9 mouse cellular contexts compared by ENCODE assay signal in the genomic region with DNA sequence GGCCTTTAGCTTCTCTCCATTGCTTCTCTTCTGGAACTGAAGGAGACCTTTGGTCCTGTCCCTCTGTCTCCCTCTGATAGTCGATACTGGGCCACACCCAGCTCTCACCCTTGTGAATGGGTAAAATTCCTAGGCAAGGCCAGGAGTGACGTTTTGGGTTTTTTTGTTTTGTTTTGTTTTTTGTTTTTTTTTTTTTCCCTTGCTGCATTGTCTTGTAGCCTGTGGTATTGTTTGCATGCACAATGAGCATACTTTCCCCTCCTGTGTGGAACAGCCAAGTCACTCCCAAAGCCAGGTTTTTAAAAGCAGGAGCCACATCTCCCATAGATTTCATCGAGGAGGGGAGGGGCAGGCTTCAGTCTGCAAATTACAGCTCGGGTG. TPM values are rescaled to one million over a fixed set of nuclear protein-coding genes. Genes with fewer than 3 reads are reported as not detected.
DNase-seq lines count a peak whose midpoint lies in the region; ATAC-seq and TF ChIP-seq lines count a peak whose summit lies in the region.
"Had no signal": no experiment of that assay in that cellular context is flagged by ENCODE, and none has a peak within 500 bp of the region (broad histone marks: within the 10 kb centered on the region; RNA-seq: fewer than 3 reads in every experiment).

No protein-coding gene starts in this region.

- peak overlapping the region; percentile 16; the same call in 1 of the 2 replicates for H3K4me2 ChIP-seq in lung, embryonic 15.5 days
- H3K4me2 ChIP-seq in hindbrain, embryonic 13.5 days: peak overlapping the region; percentile 42

- no peak for TF ChIP-seq CTCF in heart, adult 2 months (IDR thresholded peaks at IDR 0.05)
- TF ChIP-seq CTCF in small intestine, adult 2 months (IDR thresholded peaks at IDR 0.05; ENCODE audit: extremely low read depth, insufficient read length, insufficient replicate concordance, low read depth, low read length): no peak

- intact Hi-C loops in heart, adult 2 months (cut with DNase I): loop anchor here (1.0 to 5.0 kb wide), 3 partner anchors 36 to 152 kb away; no protein-coding TSS in a partner anchor
- intact Hi-C loops in heart, postnatal 36 days (cut with DNase I): loop anchor here (2.0 to 5.0 kb wide), 2 partner anchors 43 to 73 kb away; no protein-coding TSS in a partner anchor

- no peaks in the 10 kb centered on the region for H3K27me3 ChIP-seq in heart, adult 2 months (ENCODE audit: control insufficient read depth, insufficient read depth, low read length)
- H3K27me3 ChIP-seq in lung, embryonic 15.5 days: no peaks in the 10 kb centered on the region
- H3K27me3 ChIP-seq in hindbrain, embryonic 13.5 days: 0 out of 2 replicates have a peak, but pooled peaks cover 2% of the 10 kb centered on the region
- no peaks in the 10 kb centered on the region; the same call in 1 of the 2 replicates for H3K27me3 ChIP-seq in small intestine, adult 2 months (ENCODE audit: control insufficient read depth, insufficient read depth, low read length)

- DNase-seq in heart, adult 2 months: no peak
- no peak for DNase-seq in heart, postnatal 36 days
- DNase-seq in lung, postnatal 36 days: no peak
- DNase-seq in adrenal gland, adult (ENCODE audit: inconsistent age in 2 of 2, low spot score in 1 of 2): no peak
- DNase-seq in cerebellum, adult 11-12 months: no peak

- H3K36me3 ChIP-seq in heart, adult 2 months (ENCODE audit: control insufficient read depth, insufficient read depth, low read length): no peaks in the 10 kb centered on the region
- H3K36me3 ChIP-seq in lung, embryonic 15.5 days: no peaks in the 10 kb centered on the region
- H3K36me3 ChIP-seq in hindbrain, embryonic 13.5 days: no peaks in the 10 kb centered on the region
- no peaks in the 10 kb centered on the region for H3K36me3 ChIP-seq in small intestine, adult 2 months (ENCODE audit: control insufficient read depth, insufficient read depth, low read length)

- peaks cover 19% of the 10 kb centered on the region for H3K4me1 ChIP-seq in heart, adult 2 months (ENCODE audit: control insufficient read depth, insufficient read depth, low read length)
- H3K4me1 ChIP-seq in lung, embryonic 15.5 days: peaks cover 9% of the 10 kb centered on the region
- peaks cover 11% of the 10 kb centered on the region for H3K4me1 ChIP-seq in hindbrain, embryonic 13.5 days (replicated peaks)
- no peaks in the 10 kb centered on the region; the same call in 1 of the 2 replicates for H3K4me1 ChIP-seq in small intestine, adult 2 months (ENCODE audit: control insufficient read depth, insufficient read depth, insufficient read length, low read length)

- no peak for TF ChIP-seq POLR2A in heart, adult 2 months (IDR thresholded peaks at IDR 0.05; ENCODE audit: insufficient read depth, low read depth, low read length)
- no peak for TF ChIP-seq POLR2A in small intestine, adult 2 months (IDR thresholded peaks at IDR 0.05; ENCODE audit: low read depth, low read length)

- no peak for TF ChIP-seq EP300 in heart, adult 2 months (IDR thresholded peaks at IDR 0.05; ENCODE audit: insufficient read depth, low read depth, low read length)

- peak overlapping the region; percentile 90 for H3K27ac ChIP-seq in heart, adult 2 months
- peak overlapping the region; percentile 63 for H3K27ac ChIP-seq in lung, embryonic 15.5 days
- H3K27ac ChIP-seq in hindbrain, embryonic 13.5 days: no peak overlapping the region
- H3K27ac ChIP-seq in small intestine, adult 2 months (ENCODE audit: insufficient read depth, low read depth, low read length): 0 out of 2 replicates have a peak overlapping the region, but pooled peaks have one; percentile 2

- WGBS in heart, adult 2 months: 17% methylated on average over 4 of the region's 4 CpGs
- WGBS in lung, embryonic 15.5 days: 45% methylated on average over 4 of the region's 4 CpGs
- 30% methylated on average over 4 of the region's 4 CpGs for WGBS in hindbrain, embryonic 13.5 days
- WGBS in small intestine, adult 2 months: 20% methylated on average over 4 of the region's 4 CpGs

- no peaks in the 10 kb centered on the region for H3K79me2 ChIP-seq in heart, adult 2 months (replicated peaks; ENCODE audit: control insufficient read depth, insufficient read depth, low read length)

- no peaks in the 10 kb centered on the region for H3K9me3 ChIP-seq in lung, embryonic 15.5 days
- no peaks in the 10 kb centered on the region for H3K9me3 ChIP-seq in hindbrain, embryonic 13.5 days

- no peak for ATAC-seq in lung, embryonic 15.5 days (ENCODE audit: borderline replicate concordance, extremely low read depth, low FRiP score, low TSS enrichment)
- no peak for ATAC-seq in hindbrain, embryonic 13.5 days (ENCODE audit: low FRiP score)

- H3K9ac ChIP-seq in heart, adult 2 months (ENCODE audit: low read depth, low read length): 0 out of 2 replicates have a peak overlapping the region, but pooled peaks have one; percentile 3
- H3K9ac ChIP-seq in lung, embryonic 15.5 days: no peak overlapping the region
- H3K9ac ChIP-seq in hindbrain, embryonic 13.5 days: peak overlapping the region; percentile 0; the same call in 1 of the 2 replicates
- H3K9ac ChIP-seq: lung, embryonic 14.5 days had no signal

- no peak overlapping the region; the same call in 1 of the 2 replicates for H3K4me3 ChIP-seq in heart, adult 2 months
- no peak overlapping the region for H3K4me3 ChIP-seq in lung, embryonic 15.5 days
- 0 out of 2 replicates have a peak overlapping the region, but pooled peaks have one; percentile 11 for H3K4me3 ChIP-seq in hindbrain, embryonic 13.5 days
- H3K4me3 ChIP-seq in small intestine, adult 2 months (ENCODE audit: low read depth, low read length): no peak overlapping the region

RNA-seq across cellular contexts. Expression of a gene that starts 16.0 kb away (rescaled TPM):
- total RNA-seq in heart, adult 2 months (2021): 10 to 100 TPM; 17.1 to 17.2 TPM
- polyA plus RNA-seq in heart, adult 2 months (2012; rRNA removed): 11.4 and 17.2 TPM in 2 replicates
- total RNA-seq in heart, postnatal 36 days (2021): 10 to 100 TPM; 16.9 to 22.0 TPM
- 37.7 and 41.0 TPM in 2 replicates for polyA plus RNA-seq in lung, embryonic 15.5 days (2015; fragmentation: Nextera tagmentation; extraction: Ambion mirVana)
- 12.0 and 13.4 TPM in 2 replicates for polyA plus RNA-seq in hindbrain, embryonic 13.5 days (2015; fragmentation: Nextera tagmentation; extraction: Ambion mirVana)
- 0.76 and 0.79 TPM in 2 replicates for polyA plus RNA-seq in small intestine, adult 2 months (2012; rRNA removed)
